Mouse (Mus musculus) embryonic fibroblast, embryonic 13.5 days (primary cell): ENCODE measurements around the gene Gjc1.

Experiments used
- CTCF ChIP-seq: IDR thresholded peaks from 2 replicates; pipeline ENCODE4 v1.5.1; 2011; ENCODE audit warnings: mild to moderate bottlenecking, control low read depth, low read length, moderate library complexity, borderline replicate concordance; ENCODE audit not compliant: insufficient read depth
- POLR2A ChIP-seq: IDR thresholded peaks from 2 replicates; pipeline ENCODE4 v1.6.1; 2011; ENCODE audit warnings: low read depth, mild to moderate bottlenecking, control low read depth, low read length, moderate library complexity

DNA sequence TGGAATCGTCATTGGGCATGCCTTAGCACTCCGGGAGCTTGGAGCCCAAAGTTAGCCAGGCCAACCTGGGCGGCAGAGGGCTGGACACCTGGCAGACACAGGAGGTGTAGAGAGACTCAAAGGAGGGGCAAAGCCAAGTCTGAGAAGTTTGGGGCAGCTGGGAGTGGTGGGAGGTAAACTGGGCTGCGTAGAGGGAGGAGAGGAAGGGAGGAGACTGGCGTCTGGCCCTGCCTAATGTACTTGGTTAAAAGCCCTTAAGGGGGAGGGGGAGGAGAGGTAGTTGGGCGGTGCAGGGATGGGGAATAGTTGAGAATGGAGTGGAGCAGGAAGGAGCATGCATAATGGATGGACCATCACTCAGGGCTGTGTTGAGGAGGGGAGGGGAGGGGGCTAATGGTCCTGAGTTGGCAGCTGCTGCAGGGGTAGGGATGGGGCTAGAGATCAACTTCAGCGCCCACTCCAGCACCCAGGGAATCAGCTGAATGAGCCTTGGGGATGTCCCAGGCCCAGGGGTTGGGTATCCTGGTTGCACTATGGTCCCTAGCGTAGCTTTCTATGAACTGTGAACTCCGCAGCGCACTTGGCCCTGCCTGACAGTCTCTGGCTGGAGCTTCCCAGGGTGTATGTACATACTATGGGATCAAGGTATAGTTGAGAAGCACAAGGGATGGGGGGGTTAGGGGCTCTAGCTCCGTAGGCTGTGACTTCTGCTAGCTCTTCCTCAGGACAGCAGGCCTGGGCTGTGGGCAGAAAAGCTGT, 56.3 kb downstream of the Gjc1 start:
- no peak for TF ChIP-seq CTCF
- no peak for TF ChIP-seq POLR2A
